Mouse (Mus musculus): ENCODE measurements at regions not wholly inside any gene's neighbourhood (a gene's known extent, or its start where the extent isn't known, plus 50 kb on each side); places are given as distances from the start of the nearest gene placed in this dataset.

GRCm38 (mm10) chrX:19223336-19223735 lies 257.8 kb downstream of the Tex13c3 start:
- TF ChIP-seq CTCF (IDR thresholded peaks at IDR 0.05; ENCODE audit: control insufficient read depth, insufficient read depth, low read length) (no peak), POLR2A (IDR thresholded peaks at IDR 0.05; ENCODE audit: borderline replicate concordance, control insufficient read depth, low read depth, low read length) (no peak)
